Mouse (Mus musculus): ENCODE measurements around the gene Olfr522.

Gene Olfr522

DNA sequence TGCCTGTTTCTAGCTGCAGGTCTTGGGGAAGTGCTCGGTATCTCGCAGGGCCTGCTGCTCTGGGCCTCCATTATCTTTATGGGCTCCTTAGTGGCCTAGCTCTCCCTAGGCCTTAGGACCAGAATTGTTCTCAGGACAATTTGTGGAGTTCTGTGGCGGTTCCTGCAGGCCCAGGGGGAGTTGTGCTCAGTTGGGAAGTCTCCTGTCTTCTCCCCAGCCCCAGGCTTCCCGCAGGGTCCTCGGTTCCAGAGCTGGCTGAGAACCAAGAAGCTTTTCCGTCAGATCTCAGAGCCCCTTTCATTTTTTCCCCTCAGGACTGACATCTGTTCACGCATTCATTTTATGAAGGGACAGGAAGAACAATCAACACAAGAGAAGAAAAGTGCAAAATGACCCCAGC lies at the start of gene Olfr522:
Gene Olfr522, minus strand, starts transcription at position 101 of the 400 bp plus-strand sequence.
- no peak for DNase-seq

DNA sequence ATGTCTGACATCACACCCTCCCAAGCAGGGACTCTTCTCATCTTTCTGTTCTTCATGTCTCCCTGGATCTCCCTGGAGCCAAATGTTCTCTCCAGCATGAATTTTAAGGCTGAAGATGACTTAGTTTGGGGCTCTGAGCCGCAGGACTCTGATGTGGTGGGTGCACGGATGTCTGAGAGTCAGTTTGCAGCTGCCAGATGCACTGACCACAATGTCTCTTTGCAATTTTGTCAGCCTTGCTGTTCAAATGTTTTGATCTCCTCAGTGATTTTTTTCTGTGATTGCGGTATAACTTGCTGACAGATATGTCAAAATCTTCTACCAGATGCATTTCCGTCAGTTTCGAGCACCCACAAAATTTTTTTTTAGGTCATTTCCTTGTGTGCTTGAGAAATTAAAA lies 49.3 kb upstream of the Olfr522 start:
- no peak for DNase-seq

DNA sequence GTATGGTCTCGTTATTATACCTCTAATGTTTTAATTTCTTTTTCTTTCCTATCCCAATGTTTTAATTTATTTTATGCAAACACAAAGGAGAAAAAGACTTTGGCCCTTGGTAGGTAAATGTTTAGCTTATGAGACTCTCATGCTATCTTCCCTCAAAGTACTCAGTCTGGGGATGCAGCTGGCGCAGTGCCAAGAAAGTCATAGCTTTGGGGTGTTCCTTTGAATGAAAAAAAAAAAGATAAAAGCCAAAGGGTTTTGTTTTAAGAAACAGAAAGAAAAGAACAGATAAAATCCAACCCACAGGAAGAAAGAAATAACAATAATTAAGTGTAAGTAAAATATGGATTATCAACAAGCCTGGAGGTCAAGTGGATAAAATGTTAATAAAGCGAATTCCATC lies 44.1 kb upstream of the Olfr522 start:
- DNase-seq: no peak

DNA sequence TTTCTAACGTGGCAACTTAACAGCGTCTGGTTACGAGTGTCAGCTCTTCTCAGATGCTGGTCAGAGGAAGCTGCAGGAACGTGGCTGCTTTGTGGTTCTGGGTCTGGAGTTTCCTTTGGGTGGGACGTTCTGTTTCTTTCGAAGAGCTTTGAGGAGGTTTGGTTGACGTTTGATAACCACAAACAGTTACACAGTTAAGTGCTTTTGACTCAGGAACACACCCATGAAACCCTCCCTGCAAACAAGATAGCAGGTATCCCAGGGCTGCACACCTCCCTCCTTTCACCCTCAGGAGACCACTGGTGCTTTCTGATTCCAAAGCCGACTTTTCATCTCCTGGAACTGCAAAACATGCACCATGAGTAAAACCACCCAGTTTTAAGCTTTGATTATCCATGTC lies 43.6 kb upstream of the Olfr522 start:
- no peak for DNase-seq

DNA sequence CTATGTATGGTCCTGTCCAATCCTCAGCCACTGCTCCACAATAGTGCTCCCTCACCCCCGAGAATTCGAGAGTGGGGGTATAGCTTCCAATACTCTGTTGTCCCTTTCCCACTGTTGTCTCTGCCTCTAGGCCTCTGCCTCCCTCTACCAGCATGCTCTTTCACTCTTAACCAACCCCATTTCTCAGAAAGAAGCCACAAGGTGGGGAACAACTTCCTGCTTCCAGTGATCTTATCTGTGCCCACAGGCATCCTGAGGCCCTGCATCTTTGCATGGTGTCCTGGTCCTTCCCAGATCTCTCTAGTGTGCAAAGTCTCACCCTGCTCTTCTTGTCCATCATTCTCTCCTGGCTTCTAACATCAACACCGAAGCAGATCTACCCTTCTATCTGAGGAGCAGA lies 42.3 kb upstream of the Olfr522 start:
- no peak for DNase-seq

DNA sequence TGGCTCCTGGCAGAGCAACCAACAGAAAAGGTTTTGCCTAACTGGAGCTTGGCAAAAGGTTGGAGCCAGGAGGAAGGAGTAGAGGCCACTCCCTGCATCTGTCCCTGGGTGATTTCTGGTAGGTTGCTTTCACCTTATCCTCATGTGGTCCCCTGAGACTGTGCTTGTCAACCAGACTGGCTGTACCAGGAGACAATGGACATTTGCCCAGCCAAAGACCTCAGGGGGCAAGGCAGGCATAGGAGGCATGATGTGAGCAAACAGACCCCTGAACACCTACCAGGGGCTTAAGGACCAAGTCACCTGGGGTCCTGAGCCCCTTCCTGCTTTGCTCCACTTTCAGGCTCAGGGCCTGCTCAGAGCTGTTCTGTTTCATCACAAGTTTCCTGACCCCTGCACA lies 41.3 kb upstream of the Olfr522 start, which contains the start of gene Olfr524:
Gene Olfr524, minus strand, starts transcription at position 101 of the 400 bp plus-strand sequence.
- no peak for DNase-seq

DNA sequence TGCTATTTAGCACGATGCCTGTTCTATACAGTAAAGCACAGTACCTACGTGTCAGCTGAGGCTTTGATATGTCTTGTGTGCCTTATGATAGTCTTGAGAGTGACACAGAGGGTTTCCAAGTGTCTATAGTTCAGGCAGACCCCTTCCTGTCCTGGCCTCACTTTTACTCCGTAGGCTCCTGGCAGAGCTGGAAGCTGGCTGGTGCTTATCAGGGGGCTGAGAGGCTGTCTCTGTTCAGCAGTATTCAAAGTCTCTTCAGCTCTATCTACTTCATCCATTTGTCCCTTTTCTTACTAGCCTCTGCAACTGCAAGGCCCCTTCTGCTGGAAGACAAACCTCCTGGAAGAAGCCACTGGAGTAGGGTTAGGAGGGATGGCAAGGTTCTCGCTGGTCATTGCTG lies 36.5 kb upstream of the Olfr522 start:
- no peak for DNase-seq

DNA sequence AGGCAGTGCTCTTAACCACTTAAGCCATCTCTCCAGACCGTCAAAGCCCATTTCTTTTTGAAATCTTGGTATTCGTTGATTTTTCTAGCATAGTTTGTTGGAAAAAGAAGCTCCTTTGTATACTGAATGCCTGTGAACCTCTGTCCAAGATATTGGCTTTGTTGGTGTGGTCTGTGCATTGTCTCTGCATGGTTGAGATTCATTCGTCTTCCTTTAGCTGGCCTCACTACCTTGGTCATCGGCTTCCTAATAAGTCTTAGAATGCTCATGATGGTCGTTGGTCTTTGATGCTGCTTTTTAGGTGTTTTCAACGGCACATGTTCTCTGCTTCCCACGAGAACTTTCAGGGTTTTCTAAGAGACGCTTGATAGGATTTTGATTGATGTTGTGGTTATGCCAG lies 31.4 kb upstream of the Olfr522 start:
- no peak for DNase-seq

DNA sequence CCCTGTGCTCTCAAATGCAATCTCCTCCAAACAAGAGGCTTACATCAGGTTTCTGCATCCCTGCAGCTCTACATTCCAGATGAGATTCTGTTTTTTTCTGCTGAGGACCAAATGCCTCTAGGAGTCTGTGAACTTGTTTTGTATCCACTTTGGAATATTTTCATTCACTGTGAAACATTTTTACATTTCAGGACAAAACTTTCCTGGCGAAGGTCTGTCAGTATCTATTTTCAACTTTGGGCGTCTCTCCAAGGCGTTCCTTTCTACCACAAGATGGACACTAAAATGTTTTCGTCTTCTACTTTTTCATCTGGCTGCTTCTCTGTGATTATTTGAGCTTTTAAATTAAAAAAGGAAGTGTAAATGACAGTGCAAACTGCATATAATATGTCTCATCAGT lies 29.5 kb upstream of the Olfr522 start:
- DNase-seq: peak; percentile 16

DNA sequence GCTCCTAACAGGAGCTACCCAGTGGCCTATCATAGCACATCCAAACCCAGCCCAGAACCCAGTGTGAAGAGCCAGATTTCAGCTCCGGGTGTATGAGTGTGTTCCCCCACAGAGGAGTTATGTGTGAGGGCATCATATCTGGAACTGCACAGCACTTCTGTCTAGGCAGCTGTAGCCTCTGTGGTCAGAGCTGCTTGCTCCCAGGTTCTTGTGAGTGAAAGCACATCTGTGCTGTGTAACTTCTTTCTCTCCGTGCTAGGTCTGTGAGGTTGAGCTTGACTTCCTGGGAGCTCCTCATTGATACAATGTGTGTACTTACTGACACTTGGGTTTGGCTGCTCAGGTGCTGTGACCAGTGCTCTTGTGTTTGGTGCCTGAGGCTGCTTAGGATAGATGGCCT lies 28.3 kb upstream of the Olfr522 start:
- no peak for DNase-seq

DNA sequence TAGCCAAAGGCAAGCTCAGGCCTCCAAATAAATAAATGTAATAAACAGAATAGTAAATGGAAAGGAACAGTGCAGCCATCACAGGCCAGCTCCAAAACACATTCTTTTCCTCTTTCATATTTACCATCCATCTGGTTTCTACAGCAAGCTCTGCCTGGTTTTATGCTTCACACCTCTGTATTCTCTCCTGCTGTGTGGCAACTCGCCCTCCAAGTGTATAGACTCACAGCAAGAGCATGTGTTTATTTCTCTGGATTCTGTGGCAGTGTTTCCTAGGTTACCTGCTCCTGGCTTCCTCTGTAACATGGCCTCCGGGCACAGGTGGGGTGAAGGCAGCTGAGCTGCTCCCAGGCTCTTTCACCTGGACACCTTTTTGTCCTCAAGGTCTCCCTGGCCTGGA lies 27.9 kb upstream of the Olfr522 start:
- no peak for DNase-seq

DNA sequence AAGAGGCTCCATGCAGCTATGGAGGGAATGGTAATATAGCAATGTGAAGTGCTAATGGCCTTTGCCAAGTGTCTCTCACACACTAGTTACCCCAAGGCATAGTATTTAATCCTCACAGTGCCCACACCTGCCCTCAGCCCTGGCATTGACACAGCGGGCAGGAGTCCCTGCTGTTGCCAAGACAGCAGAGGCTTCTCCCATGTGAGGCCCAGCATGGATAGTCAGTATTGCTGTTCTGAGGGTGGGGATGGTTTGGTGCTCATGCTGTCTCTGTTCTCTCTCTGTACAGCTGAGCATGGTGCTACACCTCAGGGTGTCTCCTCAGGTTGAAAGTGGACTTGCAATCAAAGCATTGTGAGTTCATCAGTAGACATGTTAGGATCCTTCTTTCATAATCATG lies 25.9 kb upstream of the Olfr522 start:
- no peak for DNase-seq

DNA sequence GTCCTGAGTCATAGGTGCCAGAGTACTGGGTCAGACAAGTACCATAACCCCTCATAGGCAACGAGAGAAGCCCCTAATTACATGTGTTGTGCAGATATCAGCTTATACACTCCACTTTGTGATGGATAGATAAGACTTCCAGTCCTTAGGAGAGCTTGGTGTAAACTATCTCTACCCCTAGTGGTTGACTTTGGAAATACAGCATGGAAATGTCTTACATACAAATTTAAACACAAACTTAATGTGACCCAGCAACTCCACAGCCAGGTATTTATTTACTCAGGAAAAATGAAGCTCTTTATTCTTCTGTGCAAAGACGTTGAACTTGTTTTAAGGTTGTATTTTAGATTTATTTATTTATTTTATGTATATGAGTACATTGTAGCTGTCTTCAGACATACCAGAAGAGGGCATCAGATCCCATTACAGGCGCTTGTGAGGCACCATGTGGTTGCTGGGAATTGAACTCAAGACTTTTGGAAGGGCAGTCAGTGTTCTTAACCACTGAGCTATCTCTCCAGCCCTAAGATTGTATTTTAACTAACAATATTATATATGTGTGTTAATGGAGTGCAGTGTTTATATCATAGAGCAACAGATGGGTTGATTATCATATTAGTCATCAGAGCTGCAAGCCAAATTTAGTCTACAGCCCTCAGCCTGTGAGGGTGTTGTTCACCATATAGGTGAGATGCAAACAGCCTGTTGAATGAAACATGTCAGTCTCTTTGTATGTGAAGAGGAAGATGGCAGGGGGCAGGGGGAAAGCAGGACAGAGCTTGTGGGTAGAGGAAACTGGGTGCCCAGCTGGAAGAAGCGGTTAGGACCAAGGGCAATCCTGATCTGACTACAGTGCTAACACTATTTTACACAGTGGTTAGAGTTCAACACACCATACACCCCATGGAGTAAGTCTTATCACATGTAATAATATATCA lies 24.1 kb upstream of the Olfr522 start:
- DNase-seq: no peak

DNA sequence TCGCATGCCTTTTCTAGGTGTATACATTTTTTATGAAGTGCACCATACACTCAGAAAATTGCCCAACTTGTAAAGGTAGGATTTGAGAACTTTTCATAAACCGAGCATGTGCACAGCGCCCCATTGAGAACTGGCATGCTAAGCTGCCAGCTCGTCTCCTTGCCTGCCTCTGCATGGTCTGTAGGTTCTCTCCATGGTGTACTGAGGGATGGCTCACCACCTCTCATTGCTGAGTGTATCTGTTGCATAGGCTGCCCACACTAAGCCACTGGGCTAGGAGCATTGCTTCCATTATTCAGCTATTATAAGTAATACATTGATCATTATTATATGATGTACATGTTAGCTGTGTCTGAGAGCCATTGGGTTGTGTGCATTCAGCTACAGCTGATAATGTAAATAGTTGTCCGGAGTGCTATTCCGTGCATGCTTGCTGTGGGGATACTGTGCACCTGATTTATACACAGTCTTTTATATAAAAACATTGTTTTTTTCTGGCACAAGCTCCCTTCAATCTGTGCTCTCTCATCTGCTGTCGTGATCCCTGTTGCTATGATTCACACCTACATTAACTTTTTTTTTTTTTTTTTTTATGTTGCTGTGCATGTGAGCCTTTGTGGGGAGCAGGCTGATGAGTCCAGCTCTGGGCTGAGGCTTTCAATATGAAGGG lies 23.3 kb upstream of the Olfr522 start:
- DNase-seq: peak; percentile 13

DNA sequence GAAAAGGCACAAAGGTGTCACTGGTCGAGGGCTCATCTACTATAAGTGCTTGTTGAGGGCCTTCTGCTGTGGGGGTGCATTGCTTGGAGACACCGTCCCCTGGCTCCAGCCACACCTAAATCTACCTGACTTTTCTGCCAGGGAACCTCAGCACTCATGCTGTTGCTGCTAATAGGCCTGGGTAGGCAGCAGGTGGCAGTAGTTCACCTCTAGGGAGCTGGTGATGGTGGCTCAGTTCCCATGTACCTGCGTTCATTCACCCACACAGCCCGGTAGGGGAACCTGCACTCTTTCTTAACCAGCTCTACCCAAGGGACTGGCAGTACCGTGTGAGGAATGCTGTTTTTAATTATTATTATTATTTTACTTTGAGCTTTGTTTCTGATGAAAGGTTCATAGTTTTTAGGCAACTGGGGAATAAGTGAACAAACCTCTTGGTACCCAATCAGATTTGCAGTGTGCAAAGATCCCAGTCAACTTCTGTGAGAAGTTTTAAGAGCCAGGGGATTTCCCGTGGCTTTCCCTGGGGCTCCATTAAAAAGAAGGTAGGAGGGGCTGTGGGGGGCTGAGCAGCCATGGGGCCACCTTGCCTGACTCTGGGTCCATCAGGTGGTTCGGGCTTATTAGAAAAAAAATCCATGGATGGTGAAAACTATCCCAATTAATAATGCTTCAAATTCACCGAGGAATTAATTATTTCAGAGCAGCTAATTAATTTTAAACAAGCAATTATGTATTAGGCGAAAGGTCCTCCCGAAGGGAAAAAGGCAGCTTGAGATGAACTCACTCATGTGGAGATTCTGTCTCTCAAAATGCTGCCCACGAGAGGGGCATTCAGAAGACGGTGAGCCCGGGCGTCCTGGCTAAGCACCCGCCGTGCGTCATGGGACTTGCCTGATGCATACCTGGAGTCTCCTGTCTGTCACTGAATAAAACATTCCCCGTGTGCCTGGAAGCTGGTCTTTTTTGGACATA lies 22.4 kb upstream of the Olfr522 start:
- DNase-seq: peak; percentile 41

DNA sequence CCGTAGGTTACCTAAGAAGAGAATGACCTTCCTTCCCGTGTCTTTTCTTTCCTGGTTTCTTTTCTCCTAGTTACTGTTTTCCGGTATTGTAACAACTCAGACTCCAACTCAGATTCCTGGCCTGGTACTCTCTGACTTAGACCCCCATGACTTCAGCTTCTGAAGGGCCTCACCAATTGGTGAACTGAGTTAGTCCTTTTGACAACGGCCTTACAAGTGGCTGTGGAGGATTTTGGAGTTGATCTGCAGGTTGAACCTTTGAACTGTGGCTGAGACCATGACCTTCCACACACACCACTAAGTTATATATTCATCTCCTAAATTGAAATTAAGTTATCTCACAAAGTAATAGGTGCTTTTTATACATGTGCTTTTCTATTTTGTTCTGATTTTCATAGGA lies 19.6 kb upstream of the Olfr522 start:
- DNase-seq: no peak

DNA sequence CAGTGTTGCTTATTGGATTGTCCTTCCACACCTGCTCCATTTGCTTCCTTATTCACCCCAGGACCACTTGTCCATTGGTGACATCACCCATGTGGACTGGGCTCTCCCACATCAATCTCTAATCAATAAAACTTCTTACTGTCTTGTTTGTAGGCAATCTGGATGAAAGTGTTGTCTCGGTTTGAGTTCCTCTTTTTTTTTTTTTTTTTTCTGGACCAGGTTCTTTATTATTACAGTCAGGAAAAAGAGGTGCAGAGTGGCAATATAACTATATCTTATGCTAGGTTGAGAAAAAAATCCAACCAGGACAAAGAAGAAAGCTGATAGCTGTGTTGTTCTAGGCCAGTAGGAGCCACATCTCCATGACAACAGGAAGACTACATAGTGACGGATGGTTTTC lies 16.1 kb upstream of the Olfr522 start:
- DNase-seq: no peak

DNA sequence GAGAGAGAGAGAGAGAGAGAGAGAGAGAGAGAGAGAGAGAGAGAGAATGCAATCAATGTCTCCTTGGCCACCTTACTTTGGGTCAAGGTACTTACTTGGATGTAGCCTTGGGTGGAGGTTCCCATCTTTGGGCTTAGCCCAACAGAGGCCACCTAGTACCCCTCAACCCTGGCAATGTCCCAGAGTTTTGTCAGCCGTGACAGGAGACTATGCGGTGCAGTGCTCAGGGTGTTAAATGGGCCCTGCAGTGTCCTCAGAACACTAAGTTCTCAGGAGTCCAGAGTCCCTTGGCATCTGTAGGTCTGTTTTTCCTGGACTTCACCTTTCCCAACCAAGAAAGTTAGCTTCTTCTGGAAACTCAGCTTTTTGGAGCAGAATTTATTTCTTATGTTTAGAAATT lies 14.6 kb upstream of the Olfr522 start:
- DNase-seq: no peak

DNA sequence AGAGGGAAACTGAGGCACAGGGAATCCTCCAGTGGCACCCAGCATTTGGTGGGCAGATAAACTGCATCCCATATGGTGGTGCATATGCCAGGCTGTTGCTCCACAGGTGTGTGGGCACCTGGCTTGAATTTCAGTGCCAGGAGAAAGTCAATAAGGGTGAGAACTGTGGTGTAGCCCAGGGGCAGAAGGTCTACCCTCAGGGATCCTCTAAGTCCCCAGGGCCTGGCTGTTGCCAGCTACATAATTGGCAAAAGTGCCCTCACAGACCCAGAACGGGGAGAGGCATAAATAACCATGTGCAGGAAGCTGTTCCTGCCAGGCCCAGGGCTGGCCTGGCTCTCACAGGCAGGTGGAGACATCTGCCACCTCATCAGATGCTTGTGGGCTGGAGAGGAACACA lies 8.4 kb upstream of the Olfr522 start, which contains the start of gene Olfr523:
Gene Olfr523, plus strand, starts transcription at position 282 of the 400 bp plus-strand sequence.
- no peak for DNase-seq

DNA sequence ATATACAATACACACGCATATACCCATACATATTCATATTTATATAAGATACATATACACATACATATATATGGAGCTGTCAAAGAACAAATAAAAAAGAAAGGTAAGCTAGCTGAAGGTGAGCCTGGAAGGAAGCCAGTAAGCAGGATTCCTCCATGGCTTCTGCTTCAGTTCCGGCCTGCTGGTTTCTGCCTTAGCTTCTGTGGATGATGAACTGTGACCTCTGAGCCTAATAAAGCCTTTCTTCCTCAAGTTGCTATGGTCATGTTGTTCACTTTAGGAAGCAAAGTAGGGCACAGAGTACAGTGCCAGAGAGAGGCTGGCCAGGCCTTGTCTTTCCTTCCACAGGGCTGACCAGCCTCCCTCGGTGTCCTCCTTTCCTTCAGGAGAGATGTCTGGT lies 6.3 kb upstream of the Olfr522 start:
- no peak for DNase-seq

DNA sequence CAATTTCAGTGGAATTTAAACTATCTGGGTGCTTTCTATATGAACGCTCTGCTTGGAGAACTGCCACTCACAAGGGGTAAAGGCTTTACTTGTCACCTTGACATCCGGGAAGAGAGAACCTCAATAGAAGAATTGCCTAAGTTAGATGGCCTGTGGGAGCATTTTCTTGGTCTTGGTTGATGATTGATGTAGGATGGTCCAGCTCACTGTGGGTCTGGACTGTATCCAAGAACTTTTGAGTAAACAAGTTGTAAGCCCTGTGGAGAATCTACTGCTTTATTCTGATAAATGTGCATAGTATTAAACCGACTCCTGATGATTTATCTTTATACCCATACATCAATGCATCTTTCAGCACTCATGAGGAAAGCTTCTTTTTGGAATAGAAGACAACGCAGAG lies 4.8 kb upstream of the Olfr522 start:
- DNase-seq: no peak

DNA sequence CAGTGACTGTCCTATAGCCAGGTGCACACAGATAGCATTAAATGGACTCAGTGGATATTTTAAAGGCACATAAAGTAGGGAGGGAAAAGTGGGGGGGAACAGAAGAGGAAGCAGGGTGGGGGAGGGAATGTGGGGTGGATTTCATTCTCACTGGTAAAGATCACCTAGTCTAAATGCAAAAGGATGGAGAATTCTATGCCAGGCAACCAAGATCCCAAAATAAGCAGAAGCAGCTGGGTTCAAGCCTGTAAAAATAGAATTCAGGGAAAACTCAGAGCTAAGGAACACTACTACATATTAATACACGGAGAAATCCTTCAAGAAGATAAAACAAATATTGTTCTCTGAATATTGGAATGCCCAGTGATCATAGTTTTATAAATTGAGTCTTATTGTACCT lies 3.4 kb upstream of the Olfr522 start:
- no peak for DNase-seq

DNA sequence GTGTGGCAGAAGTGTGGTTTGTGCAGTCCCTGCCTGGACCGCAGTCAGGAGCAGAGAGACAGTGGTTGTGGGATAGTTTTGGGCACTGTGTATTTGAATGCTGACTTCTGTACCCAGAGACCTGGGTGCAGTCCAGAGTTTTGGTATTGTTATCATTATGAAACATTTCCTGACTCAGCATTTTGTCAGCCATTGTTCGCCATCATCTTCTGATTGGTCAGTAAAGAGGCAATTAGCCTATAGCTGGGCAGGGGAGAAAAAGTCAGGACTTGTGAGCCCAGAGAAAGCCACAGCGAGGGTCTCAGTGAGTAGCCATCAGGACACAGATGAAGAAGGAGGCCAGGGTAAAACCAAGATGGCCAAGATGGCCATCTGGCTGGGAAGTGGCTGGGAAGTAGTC lies 4.2 kb downstream of the Olfr522 start:
- no peak for DNase-seq
